Mouse (Mus musculus): ENCODE data around the gene Tyrobp. TPM values are rescaled to one million over a fixed set of nuclear protein-coding genes. Genes with fewer than 3 reads are reported as not detected.

The Tyrobp gene
- polyA plus RNA-seq, 1 experiment = 7.0 TPM

GRCm38 (mm10) chr7:30394379-30394778 is 19.2 kb upstream of the Tyrobp start:
- Histone ChIP-seq H3K4me1 (ENCODE audit: control insufficient read depth, insufficient read depth, low read length) (no peaks in the 10 kb centered on the region; the same call in 1 of the 2 replicates), H3K36me3 (ENCODE audit: control insufficient read depth, insufficient read depth, low read length) (no peaks in the 10 kb centered on the region), H3K27me3 (ENCODE audit: control insufficient read depth, insufficient read depth, low read length) (no peaks in the 10 kb centered on the region), H3K27ac (ENCODE audit: control insufficient read depth, insufficient read depth, low read depth, low read length) (no peak overlapping the region), H3K4me3 (ENCODE audit: control insufficient read depth, low read depth, low read length) (no peak overlapping the region)
- TF ChIP-seq CTCF (IDR thresholded peaks at IDR 0.05; ENCODE audit: control insufficient read depth, insufficient read depth, insufficient replicate concordance, low read depth, low read length) = no peak
- TF ChIP-seq POLR2A (IDR thresholded peaks at IDR 0.05; ENCODE audit: control insufficient read depth, low read depth, low read length) = no peak

GRCm38 (mm10) chr7:30394871-30395270 is 18.7 kb upstream of the Tyrobp start:
- no peak overlapping the region for H3K27ac ChIP-seq (ENCODE audit: control insufficient read depth, insufficient read depth, low read depth, low read length)
- no peaks in the 10 kb centered on the region for H3K27me3 ChIP-seq (ENCODE audit: control insufficient read depth, insufficient read depth, low read length)
- H3K36me3 ChIP-seq (ENCODE audit: control insufficient read depth, insufficient read depth, low read length) = no peaks in the 10 kb centered on the region

DNA sequence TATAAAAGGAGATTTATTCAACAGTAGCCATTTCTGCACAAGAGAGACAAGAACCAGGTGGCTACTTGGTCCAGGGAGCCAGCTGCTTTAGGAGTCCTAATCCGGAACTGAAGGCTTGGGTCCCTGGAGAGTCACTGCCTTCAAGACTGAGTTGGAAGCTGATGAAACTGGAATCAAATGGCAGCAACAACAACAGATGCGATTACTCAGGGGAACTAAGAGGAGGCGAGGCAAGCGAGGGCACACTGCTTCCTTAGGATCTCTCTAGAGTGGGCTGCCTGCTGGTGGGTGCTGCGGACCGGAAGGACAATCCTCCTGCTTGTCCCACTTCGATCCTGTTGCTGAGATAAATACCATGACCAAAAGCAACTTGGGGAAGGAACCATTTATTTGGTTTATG is 13.9 kb upstream of the Tyrobp start:
- H3K4me1 ChIP-seq (ENCODE audit: control insufficient read depth, insufficient read depth, low read length) = no peaks in the 10 kb centered on the region
- no peaks in the 10 kb centered on the region for H3K36me3 ChIP-seq (ENCODE audit: control insufficient read depth, insufficient read depth, low read length)
- H3K4me3 ChIP-seq (ENCODE audit: control insufficient read depth, low read depth, low read length) = no peak overlapping the region
- no peak overlapping the region for H3K27ac ChIP-seq (ENCODE audit: control insufficient read depth, insufficient read depth, low read depth, low read length)
- TF ChIP-seq POLR2A (IDR thresholded peaks at IDR 0.05; ENCODE audit: control insufficient read depth, low read depth, low read length) (no peak), CTCF (IDR thresholded peaks at IDR 0.05; ENCODE audit: control insufficient read depth, insufficient read depth, insufficient replicate concordance, low read depth, low read length) (no peak)
- no peaks in the 10 kb centered on the region for H3K27me3 ChIP-seq (ENCODE audit: control insufficient read depth, insufficient read depth, low read length)

More at GRCm38 (mm10) chr7:30394871-30395270, 18.7 kb upstream of the Tyrobp start:
- no peak for TF ChIP-seq CTCF (IDR thresholded peaks at IDR 0.05; ENCODE audit: control insufficient read depth, insufficient read depth, insufficient replicate concordance, low read depth, low read length)
- TF ChIP-seq POLR2A (IDR thresholded peaks at IDR 0.05; ENCODE audit: control insufficient read depth, low read depth, low read length) = no peak
- H3K4me3 ChIP-seq (ENCODE audit: control insufficient read depth, low read depth, low read length) = no peak overlapping the region
- no peaks in the 10 kb centered on the region; the same call in 1 of the 2 replicates for H3K4me1 ChIP-seq (ENCODE audit: control insufficient read depth, insufficient read depth, low read length)

DNA sequence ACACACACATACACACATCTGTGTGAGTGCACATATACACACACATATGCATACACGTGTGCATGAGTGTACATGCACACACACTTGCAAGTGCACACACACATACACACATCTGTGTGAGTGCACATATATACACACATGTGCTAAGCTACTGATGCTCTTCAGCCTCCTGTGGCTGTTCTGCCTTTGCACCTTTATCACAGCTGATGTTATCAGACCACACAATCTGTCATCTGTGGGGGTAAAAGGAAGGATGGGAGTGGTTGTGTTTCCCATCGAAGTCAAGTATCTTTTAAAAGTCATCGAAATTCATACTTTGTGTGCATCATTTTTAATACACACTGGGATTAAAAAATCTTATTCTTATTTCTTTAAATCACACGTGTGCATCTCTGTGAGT is 11.2 kb upstream of the Tyrobp start:
- H3K4me1 ChIP-seq (ENCODE audit: control insufficient read depth, insufficient read depth, low read length) = no peaks in the 10 kb centered on the region
- H3K27ac ChIP-seq (ENCODE audit: control insufficient read depth, insufficient read depth, low read depth, low read length) = no peak overlapping the region
- no peaks in the 10 kb centered on the region for H3K27me3 ChIP-seq (ENCODE audit: control insufficient read depth, insufficient read depth, low read length)
- TF ChIP-seq CTCF (IDR thresholded peaks at IDR 0.05; ENCODE audit: control insufficient read depth, insufficient read depth, insufficient replicate concordance, low read depth, low read length) (no peak), POLR2A (IDR thresholded peaks at IDR 0.05; ENCODE audit: control insufficient read depth, low read depth, low read length) (no peak)
- no peak overlapping the region for H3K4me3 ChIP-seq (ENCODE audit: control insufficient read depth, low read depth, low read length)
- H3K36me3 ChIP-seq (ENCODE audit: control insufficient read depth, insufficient read depth, low read length) = no peaks in the 10 kb centered on the region

DNA sequence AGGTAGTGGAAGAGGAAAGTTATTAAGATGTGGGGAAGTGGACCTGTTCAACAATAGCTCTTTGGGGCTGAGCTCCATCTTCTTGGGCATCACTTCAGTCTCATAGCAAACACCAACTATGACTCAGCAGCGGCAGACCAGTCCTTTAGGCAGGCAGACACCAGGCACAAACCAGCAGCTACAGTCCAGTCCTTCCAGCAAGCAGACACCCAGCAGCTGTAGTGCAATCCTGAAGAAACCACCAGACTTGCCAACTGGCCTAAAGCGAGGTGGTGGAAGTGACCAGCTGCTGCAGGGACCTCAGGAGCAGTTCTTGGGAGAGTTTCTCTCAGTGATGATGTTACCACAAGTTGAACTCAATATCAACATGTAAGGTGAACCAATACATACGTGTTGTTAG is 4.9 kb upstream of the Tyrobp start:
- no peaks in the 10 kb centered on the region for H3K4me1 ChIP-seq (ENCODE audit: control insufficient read depth, insufficient read depth, low read length)
- H3K27me3 ChIP-seq (ENCODE audit: control insufficient read depth, insufficient read depth, low read length) = no peaks in the 10 kb centered on the region
- no peak for TF ChIP-seq POLR2A (IDR thresholded peaks at IDR 0.05; ENCODE audit: control insufficient read depth, low read depth, low read length)
- no peak for TF ChIP-seq CTCF (IDR thresholded peaks at IDR 0.05; ENCODE audit: control insufficient read depth, insufficient read depth, insufficient replicate concordance, low read depth, low read length)
- H3K36me3 ChIP-seq (ENCODE audit: control insufficient read depth, insufficient read depth, low read length) = no peaks in the 10 kb centered on the region
- no peak overlapping the region for H3K27ac ChIP-seq (ENCODE audit: control insufficient read depth, insufficient read depth, low read depth, low read length)
- no peak overlapping the region for H3K4me3 ChIP-seq (ENCODE audit: control insufficient read depth, low read depth, low read length)

DNA sequence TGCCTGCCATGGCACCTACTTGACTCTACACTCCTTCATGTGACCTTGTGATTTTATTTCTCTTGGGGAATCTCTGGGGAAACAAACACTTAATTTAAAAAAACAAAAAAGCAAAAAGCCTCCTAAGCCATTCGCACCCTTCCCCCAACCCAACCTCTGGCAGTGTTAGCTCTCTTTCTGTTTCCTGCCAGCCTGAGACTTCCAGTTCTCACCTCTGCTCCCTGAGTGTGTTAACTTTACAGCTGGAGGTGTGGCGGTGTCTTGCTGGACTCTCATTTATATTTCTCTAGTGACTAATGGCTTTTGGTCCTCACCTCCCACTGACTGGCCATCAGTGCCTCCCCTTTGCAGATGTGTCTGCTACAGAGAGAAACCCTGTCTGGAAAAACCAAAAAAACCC is 3.8 kb upstream of the Tyrobp start:
- Histone ChIP-seq H3K4me1 (ENCODE audit: control insufficient read depth, insufficient read depth, low read length) (no peaks in the 10 kb centered on the region), H3K27ac (ENCODE audit: control insufficient read depth, insufficient read depth, low read depth, low read length) (no peak overlapping the region), H3K27me3 (ENCODE audit: control insufficient read depth, insufficient read depth, low read length) (no peaks in the 10 kb centered on the region), H3K36me3 (ENCODE audit: control insufficient read depth, insufficient read depth, low read length) (no peaks in the 10 kb centered on the region), H3K4me3 (ENCODE audit: control insufficient read depth, low read depth, low read length) (no peak overlapping the region)
- TF ChIP-seq POLR2A (IDR thresholded peaks at IDR 0.05; ENCODE audit: control insufficient read depth, low read depth, low read length) (no peak), CTCF (IDR thresholded peaks at IDR 0.05; ENCODE audit: control insufficient read depth, insufficient read depth, insufficient replicate concordance, low read depth, low read length) (no peak)

DNA sequence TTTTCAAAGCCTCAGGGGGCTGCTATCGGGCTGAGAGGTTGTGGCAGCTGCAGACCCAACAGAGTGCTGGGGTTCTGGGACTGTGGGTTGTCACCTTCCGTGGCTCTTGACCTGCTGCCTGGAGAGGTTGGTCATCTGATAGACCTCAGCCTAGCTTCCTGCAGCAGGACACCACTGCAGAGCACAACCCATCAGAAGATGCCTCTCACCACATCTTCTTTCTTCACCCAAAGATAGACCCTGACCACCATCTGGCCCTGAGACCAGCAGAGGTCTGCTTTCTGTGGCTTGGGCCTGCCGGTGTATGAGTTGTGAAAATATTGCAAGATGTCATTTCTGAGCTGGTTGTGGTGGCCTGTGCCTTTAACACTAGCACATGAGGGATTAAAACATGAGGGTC is 2.5 kb upstream of the Tyrobp start:
- H3K4me1 ChIP-seq (ENCODE audit: control insufficient read depth, insufficient read depth, low read length) = no peaks in the 10 kb centered on the region
- no peak overlapping the region for H3K27ac ChIP-seq (ENCODE audit: control insufficient read depth, insufficient read depth, low read depth, low read length)
- TF ChIP-seq CTCF (IDR thresholded peaks at IDR 0.05; ENCODE audit: control insufficient read depth, insufficient read depth, insufficient replicate concordance, low read depth, low read length) = no peak
- no peak for TF ChIP-seq POLR2A (IDR thresholded peaks at IDR 0.05; ENCODE audit: control insufficient read depth, low read depth, low read length)
- H3K27me3 ChIP-seq (ENCODE audit: control insufficient read depth, insufficient read depth, low read length) = no peaks in the 10 kb centered on the region
- H3K4me3 ChIP-seq (ENCODE audit: control insufficient read depth, low read depth, low read length) = no peak overlapping the region
- H3K36me3 ChIP-seq (ENCODE audit: control insufficient read depth, insufficient read depth, low read length) = no peaks in the 10 kb centered on the region

DNA sequence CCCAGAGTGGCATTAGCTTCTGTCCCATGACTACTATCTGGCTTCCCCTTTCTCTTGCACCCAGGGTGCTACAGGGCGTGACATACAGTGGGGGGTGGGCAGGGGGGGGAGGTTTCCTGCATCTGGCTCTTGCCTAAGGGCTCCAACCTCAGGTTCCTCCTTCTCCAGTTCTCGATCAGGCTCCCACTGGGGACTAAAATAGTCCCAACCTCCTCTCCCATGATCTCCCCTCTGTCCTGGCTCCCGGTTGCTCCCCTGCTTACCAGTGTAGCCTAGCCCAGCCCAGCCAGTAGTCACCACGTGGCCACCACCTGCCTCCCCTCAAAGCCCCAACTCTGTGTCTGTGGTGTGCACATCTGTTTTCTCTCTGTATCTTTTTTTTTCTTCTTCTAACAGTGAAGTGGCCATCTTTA is 819 bp upstream of the Tyrobp start:
- Histone ChIP-seq H3K27me3 (ENCODE audit: control insufficient read depth, insufficient read depth, low read length) (no peaks in the 10 kb centered on the region), H3K36me3 (ENCODE audit: control insufficient read depth, insufficient read depth, low read length) (no peaks in the 10 kb centered on the region), H3K4me1 (ENCODE audit: control insufficient read depth, insufficient read depth, low read length) (peaks cover 1% of the 10 kb centered on the region; the same call in 1 of the 2 replicates), H3K4me3 (ENCODE audit: control insufficient read depth, low read depth, low read length) (no peak overlapping the region), H3K27ac (ENCODE audit: control insufficient read depth, insufficient read depth, low read depth, low read length) (no peak overlapping the region)
- no peak for TF ChIP-seq CTCF (IDR thresholded peaks at IDR 0.05; ENCODE audit: control insufficient read depth, insufficient read depth, insufficient replicate concordance, low read depth, low read length)
- TF ChIP-seq POLR2A (IDR thresholded peaks at IDR 0.05; ENCODE audit: control insufficient read depth, low read depth, low read length) = no peak
